Mouse (Mus musculus): ENCODE results near the gene Elmo1.

DNA sequence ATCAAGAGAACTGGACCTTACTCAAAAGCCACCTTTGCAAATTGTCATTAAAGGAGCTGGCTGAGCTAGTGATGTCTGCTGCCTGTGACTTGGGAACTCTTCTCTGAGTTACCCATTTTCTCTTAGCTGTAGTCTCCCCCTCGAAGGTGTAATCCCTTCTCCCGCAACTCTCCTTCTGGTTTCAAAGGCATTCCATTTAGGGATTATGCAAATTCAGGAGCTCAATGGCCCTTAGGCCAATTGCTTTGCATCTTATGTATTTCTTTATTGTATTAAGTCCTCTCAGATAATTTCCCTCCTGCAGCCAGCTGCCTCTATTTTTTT is 41.6 kb upstream of the Elmo1 start:
- no peak for TF ChIP-seq EP300 (IDR thresholded peaks at IDR 0.05; ENCODE audit: low read depth)
- TF ChIP-seq CTCF (IDR thresholded peaks at IDR 0.05; ENCODE audit: low read depth) = no peak
